23 mouse cellular contexts compared by ENCODE assay signal in the genomic region with DNA sequence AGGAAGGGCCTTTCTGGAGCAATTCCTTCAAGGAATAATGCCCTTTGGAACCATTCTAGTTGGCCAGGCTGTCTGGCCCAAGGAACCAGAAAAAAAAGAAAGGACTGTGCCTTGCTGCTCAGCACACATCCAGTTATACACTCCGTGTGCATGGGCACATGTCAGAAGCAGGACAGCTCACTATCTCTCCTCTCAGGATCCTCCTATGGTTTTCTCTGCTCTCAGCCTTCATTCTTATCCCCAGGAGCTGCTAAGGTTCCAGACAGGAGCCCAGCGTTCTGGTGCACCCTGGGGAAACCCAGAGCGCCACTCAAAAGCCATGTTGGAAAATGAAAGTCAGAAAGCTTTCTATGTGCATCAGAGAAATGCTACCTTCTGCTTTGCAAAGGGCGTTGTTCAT. TPM values are rescaled to one million over a fixed set of nuclear protein-coding genes. Genes with fewer than 3 reads are reported as not detected.
DNase-seq lines count a peak whose midpoint lies in the region; TF ChIP-seq lines count a peak whose summit lies in the region.
"Had no signal": no experiment of that assay in that cellular context is flagged by ENCODE, and none has a peak within 500 bp of the region (broad histone marks: within the 10 kb centered on the region; RNA-seq: fewer than 3 reads in every experiment).

No protein-coding gene starts in this region.

- no peaks in the 10 kb centered on the region for H3K79me2 ChIP-seq in CH12.LX (replicated peaks; ENCODE audit: control insufficient read depth, extremely low read depth, insufficient read depth, poor library complexity, severe bottlenecking)

- TF ChIP-seq POLR2A in kidney, adult 2 months (IDR thresholded peaks at IDR 0.05; ENCODE audit: low read depth, low read length): no peak
- 0 out of 2 replicates have a peak, but pooled peaks have one; percentile 4 for TF ChIP-seq POLR2A in CH12.LX (IDR thresholded peaks at IDR 0.05; ENCODE audit: low read depth, low read length)

- TF ChIP-seq CTCF in kidney, adult 2 months (conservative IDR thresholded peaks at IDR 0.05; ENCODE audit: insufficient read depth, insufficient read length, low read depth, low read length): no peak
- TF ChIP-seq CTCF in CH12.LX (conservative IDR thresholded peaks at IDR 0.05 in 1 of 2, IDR thresholded peaks at IDR 0.05 in 1 of 2; ENCODE audit: low read depth in 2 of 2, low read length in 2 of 2): no peak

- H3K9ac ChIP-seq in CH12.LX (ENCODE audit: insufficient read depth, low read depth): peak overlapping the region; percentile 47

- peak overlapping the region; percentile 59 for H3K4me2 ChIP-seq in CH12.LX (ENCODE audit: insufficient read depth, low read depth, poor library complexity, severe bottlenecking)

- in situ Hi-C loops in CH12.LX (cut with MboI; ENCODE audit: low pct_ligation_motif_present, low pct_unique_long_range_greater_than_20kb, low sequenced_read_pairs): loop anchor here (5.0 to 10.0 kb wide), 2 partner anchors 37 to 111 kb away; no protein-coding TSS in a partner anchor

- no peaks in the 10 kb centered on the region for H3K27me3 ChIP-seq in kidney, adult 2 months (replicated peaks; ENCODE audit: control insufficient read depth, insufficient read depth, low read length)
- no peaks in the 10 kb centered on the region for H3K27me3 ChIP-seq in CH12.LX (replicated peaks)
- H3K27me3 ChIP-seq: Patski had no signal

- TF ChIP-seq RAD21 in CH12.LX (IDR thresholded peaks at IDR 0.05; ENCODE audit: low read depth, low read length): no peak; the same call in 1 of the 2 replicates

- H3K4me3 ChIP-seq in kidney, adult 2 months (ENCODE audit: insufficient read depth, low read depth, low read length): no peak overlapping the region
- H3K4me3 ChIP-seq in CH12.LX (replicated peaks in 1 of 3; ENCODE audit: low read depth in 2 of 3, low read length in 2 of 3, poor library complexity in 1 of 3): peak overlapping the region in 1 of 3 experiments; percentile 18

- DNase-seq in kidney, adult 2 months: peak; percentile 67
- DNase-seq in kidney, postnatal 25 days: no peak
- DNase-seq in kidney, adult 9 months: peak; percentile 48
- DNase-seq in kidney, adult 11 months: no peak
- DNase-seq in CH12.LX (ENCODE audit: extremely low read depth) (no peak), adipocyte (ENCODE audit: low spot score) (peak; percentile 40)
- DNase-seq in heart, adult 11 months: no peak
- DNase-seq in testis, postnatal 14 days (ENCODE audit: low spot score): no peak
- DNase-seq: adrenal gland, adult 2 months; adrenal gland, adult 8-10 months; adrenal gland, postnatal 10 days; adrenal gland, postnatal 14 days; adrenal gland, postnatal 25 days; adrenal gland, postnatal 36 days; B cell, adult 2 months; cerebellum, adult 11 months; cerebellum, adult 11-12 months; cerebellum, adult 18-20 months; cerebellum, adult 2 months had no signal

- H3K4me1 ChIP-seq in kidney, adult 2 months (ENCODE audit: control insufficient read depth, insufficient read depth, low read length): peaks cover 33% of the 10 kb centered on the region
- H3K4me1 ChIP-seq in CH12.LX (ENCODE audit: control insufficient read depth in 1 of 2, insufficient read depth in 2 of 2): peaks cover 51 to 96% of the 10 kb centered on the region in 2 experiments

- dilution Hi-C loops in CH12.LX (cut with MboI; ENCODE audit: extremely low pct_ligation_motif_present, extremely low pct_unique_long_range_greater_than_20kb, low sequenced_read_pairs): no loop called here

- H3K27ac ChIP-seq in kidney, adult 2 months (ENCODE audit: insufficient read depth, low read depth, low read length): no peak overlapping the region
- H3K27ac ChIP-seq in CH12.LX (ENCODE audit: insufficient read depth, low read depth): peak overlapping the region; percentile 89

- no peaks in the 10 kb centered on the region for H3K36me3 ChIP-seq in kidney, adult 2 months (ENCODE audit: control insufficient read depth, insufficient read depth, low read length)
- peaks cover 11 to 18% of the 10 kb centered on the region in 2 experiments for H3K36me3 ChIP-seq in CH12.LX (replicated peaks in 1 of 2; ENCODE audit: control insufficient read depth in 1 of 2, insufficient read depth in 1 of 2, low read length in 1 of 2)
- H3K36me3 ChIP-seq: G1E had no signal

- H3K9me3 ChIP-seq in CH12.LX (replicated peaks; ENCODE audit: low read length): no peaks in the 10 kb centered on the region
- H3K9me3 ChIP-seq: G1E had no signal

- TF ChIP-seq EP300 in CH12.LX (IDR thresholded peaks at IDR 0.05; ENCODE audit: low read length): no peak

- WGBS in kidney, adult 2 months: 81% methylated on average over 4 of the region's 4 CpGs

TF ChIP-seq in CH12.LX, 34 proteins besides CTCF, POLR2A, EP300 and RAD21:
- TF ChIP-seq ZNF384 (IDR thresholded peaks at IDR 0.05; ENCODE audit: low read depth, low read length) (0 out of 2 replicates have a peak, but pooled peaks have one; percentile 27), IRF4 (IDR thresholded peaks at IDR 0.05; ENCODE audit: low read depth, low read length) (no peak), MEF2A (IDR thresholded peaks at IDR 0.05; ENCODE audit: borderline replicate concordance, low read depth, low read length) (no peak), MAX (IDR thresholded peaks at IDR 0.05; ENCODE audit: low read length) (peak; percentile 45; the same call in 1 of the 2 replicates), RCOR1 (conservative IDR thresholded peaks at IDR 0.05; ENCODE audit: low read depth, low read length) (peak; percentile 26; the same call in 1 of the 2 replicates), USF2 (conservative IDR thresholded peaks at IDR 0.05; ENCODE audit: low read depth, low read length) (no peak), NRF1 (IDR thresholded peaks at IDR 0.05; ENCODE audit: low read depth, low read length) (no peak), MAFK (IDR thresholded peaks at IDR 0.05; ENCODE audit: insufficient replicate concordance, low read length) (no peak), ETS1 (conservative IDR thresholded peaks at IDR 0.05; ENCODE audit: low read depth, low read length) (0 out of 2 replicates have a peak, but pooled peaks have one; percentile 21), ZMIZ1 (IDR thresholded peaks at IDR 0.05; ENCODE audit: low read depth, low read length) (peak; percentile 76), SMC3 (IDR thresholded peaks at IDR 0.05; ENCODE audit: low read depth, low read length) (peak; percentile 4; the same call in 1 of the 2 replicates), KAT2A (IDR thresholded peaks at IDR 0.05; ENCODE audit: insufficient replicate concordance, low read length) (0 out of 2 replicates have a peak, but pooled peaks have one; percentile 31), NELFE (IDR thresholded peaks at IDR 0.05; ENCODE audit: low read depth, low read length) (peak; percentile 51; the same call in 1 of the 2 replicates), E2F4 (IDR thresholded peaks at IDR 0.05; ENCODE audit: insufficient replicate concordance, low read depth, low read length) (0 out of 2 replicates have a peak, but pooled peaks have one; percentile 13)

RNA-seq across cellular contexts. Expression of gene Irf4, which starts 33.5 kb away (rescaled TPM):
- polyA plus RNA-seq in kidney, adult 2 months (2012; rRNA removed): 0.96 and 1.6 TPM in 2 replicates
- 115 and 138 TPM in 2 replicates for total RNA-seq in CH12.LX (2012; rRNA removed)
- total RNA-seq in CH12.LX (2014; rRNA removed): 122 and 142 TPM in 2 replicates
- 74.5 and 81.7 TPM in 2 replicates for polyA plus RNA-seq in CH12.LX (2012; ENCODE audit: insufficient read length, low read depth)
- total RNA-seq: MEL had no signal
- polyA plus RNA-seq: C2C12, G1E had no signal

RNA-seq across cellular contexts. Expression of gene Dusp22, which starts 55.8 kb away (rescaled TPM):
- polyA plus RNA-seq in kidney, adult 2 months (2012; rRNA removed): 22.8 and 25.2 TPM in 2 replicates
- total RNA-seq in CH12.LX (2012; rRNA removed): 22.5 and 25.5 TPM in 2 replicates
- 28.7 and 29.8 TPM in 2 replicates for total RNA-seq in CH12.LX (2014; rRNA removed)
- polyA plus RNA-seq in CH12.LX (2012; ENCODE audit: insufficient read length, low read depth): 18.0 and 18.5 TPM in 2 replicates
- total RNA-seq: MEL had no signal
- polyA plus RNA-seq: G1E had no signal

Comparison
In these comparisons a context has a peak if more than half of its experiments do, and no peak if none do; other contexts are left out.
1. DNase-seq: peak in kidney, adult 2 months (single experiment), kidney, adult 9 months (single experiment) and adipocyte (single experiment); none in kidney, postnatal 25 days (0 of 2), kidney, adult 11 months (single experiment), CH12.LX (single experiment), heart, adult 11 months (single experiment) and testis, postnatal 14 days (single experiment).
2. RNA of gene Irf4, which starts 33.5 kb away (polyA plus RNA-seq): 74.5 to 81.7 TPM in CH12.LX; 0.96 to 1.6 TPM in kidney, adult 2 months; every median in the first group is over 10 times any median in the second.